Mouse (Mus musculus): ENCODE data around the gene 1190005I06Rik. TPM values are rescaled to one million over a fixed set of nuclear protein-coding genes. Genes with fewer than 3 reads are reported as not detected.
A peak's percentile ranks its signal among the peaks of the same experiment; 100 is the strongest.

Gene 1190005I06Rik
- polyA plus RNA-seq, 2 experiments from 2014 or later: not detected

DNA sequence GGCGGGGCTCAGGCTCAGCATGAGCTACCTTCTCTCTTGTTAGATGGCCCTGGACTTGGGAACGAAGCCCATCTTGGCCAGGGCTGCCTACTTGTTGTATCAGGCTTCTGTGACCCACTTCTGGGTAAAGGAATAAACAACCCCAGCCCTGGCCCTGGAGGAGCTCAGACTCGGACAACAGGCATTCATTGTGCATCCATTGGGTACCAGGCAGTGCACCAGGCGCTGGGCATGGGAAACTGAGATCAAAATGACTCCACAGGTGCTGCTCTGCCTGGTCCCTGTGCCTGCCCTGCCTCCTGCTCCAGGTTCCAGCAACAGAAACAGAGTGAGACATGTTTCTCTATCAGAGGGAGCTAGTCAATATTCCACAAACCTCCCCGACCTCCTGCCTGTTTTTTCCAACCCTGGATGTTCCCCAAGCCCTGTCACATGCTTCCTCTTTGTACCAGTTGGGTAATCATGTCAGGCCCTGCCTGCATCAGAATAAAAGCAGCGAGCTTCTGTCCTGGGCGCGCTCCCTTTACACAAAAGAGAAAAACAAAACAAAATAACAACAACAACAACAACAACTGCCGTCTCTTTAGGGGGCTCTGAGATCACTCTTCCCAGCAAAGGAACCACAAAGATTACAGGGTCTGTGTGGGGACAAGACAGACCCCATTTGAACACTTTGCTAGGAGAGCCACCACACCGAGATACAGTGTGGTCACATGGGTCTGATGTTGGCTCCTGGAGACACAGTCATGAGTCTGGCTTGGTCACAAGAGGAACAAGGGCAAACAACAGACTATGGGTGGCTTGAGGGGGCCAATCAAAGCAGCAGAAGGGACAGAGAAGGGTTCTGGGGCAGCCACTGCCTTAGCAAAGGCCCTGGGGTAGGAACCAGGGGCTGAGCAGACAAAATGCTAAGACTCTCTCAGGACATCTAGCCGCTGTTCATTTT is 27.9 kb downstream of the 1190005I06Rik start:
- no peak for ATAC-seq

DNA sequence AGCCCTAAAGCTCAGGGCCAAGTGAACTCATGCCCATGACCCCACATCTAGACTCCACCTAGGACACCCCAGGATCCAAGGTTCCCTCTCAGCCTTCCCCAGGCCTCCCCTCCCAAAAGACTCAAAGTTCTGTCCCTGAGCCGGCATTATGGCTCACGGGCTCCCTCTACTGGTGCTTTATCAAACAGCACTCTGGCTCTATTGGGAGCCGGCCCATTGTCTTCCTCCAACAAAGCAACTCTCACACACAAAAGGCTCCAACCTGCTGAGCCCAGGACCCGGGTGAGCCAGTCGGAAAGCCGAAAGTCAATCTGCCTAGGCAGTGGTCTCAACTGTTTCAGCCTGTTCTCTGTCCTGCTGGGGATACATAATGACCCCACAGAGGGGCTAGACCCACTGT is 29.3 kb downstream of the 1190005I06Rik start:
- ATAC-seq: peak; percentile 52

DNA sequence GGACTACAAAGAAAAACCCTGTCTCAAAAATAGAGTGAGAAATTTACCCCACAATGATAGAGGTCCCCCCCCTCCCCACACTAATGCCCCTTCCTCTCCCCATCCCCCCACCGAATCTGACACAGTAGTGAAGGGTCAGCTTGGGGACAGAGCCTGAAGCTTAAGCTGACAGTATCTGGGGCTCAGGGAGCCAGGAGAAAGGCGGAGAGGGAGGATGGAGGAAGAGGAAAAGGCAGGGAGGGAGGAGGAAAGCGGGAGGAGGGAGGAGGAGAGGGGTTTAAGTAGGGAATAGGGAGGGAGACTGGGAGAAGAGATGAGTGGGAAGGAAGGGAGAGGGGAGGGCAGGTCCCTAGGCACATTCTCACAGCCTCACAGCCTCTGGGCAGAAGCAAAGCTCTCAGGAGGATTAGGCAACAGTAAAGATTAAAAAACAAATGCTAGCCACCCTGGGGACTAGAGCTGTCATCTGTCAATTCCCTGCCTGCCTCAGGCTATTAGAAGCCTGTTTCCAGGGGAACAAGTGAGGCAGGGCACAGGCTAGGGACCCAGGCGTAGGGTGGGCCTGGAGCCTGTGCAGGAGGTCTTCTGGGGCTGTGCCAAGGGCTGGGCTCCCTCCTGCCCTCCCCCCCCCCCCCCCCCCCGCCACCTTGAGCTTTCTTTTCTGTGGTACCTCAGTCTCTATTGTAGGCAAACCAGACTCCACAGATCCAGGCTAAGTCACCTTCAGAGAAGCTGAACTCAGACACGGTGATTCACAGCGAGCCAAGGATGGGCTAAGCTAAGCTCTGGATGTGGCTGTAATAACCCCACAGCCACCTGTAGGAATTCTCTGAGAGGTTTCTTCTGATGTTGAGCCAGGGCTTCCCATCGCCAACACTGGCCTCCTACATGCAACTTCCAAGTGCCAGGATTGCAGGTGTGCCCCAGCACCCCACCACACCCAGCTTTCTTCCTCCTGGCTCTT is 30.5 kb downstream of the 1190005I06Rik start:
- no peak for ATAC-seq

DNA sequence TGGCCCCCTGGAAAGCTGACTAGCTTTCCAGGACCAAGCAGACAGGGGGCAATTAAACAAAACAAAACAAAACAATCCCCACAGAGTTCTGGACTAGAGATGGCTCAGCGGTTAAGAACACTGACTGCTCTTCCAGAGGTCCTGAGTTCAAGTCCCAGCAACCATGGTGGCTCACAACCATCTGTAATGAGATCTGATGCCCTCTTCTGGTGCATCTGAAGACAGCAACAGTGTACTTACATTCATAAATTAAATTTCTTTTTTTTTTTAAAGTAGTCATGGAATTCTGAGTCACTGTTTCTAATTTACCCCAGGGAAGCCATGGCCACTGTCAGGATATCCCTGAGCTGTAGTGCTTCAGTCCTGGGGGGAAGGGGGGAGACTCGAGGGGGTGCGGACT is 32.9 kb downstream of the 1190005I06Rik start:
- ATAC-seq: no peak

DNA sequence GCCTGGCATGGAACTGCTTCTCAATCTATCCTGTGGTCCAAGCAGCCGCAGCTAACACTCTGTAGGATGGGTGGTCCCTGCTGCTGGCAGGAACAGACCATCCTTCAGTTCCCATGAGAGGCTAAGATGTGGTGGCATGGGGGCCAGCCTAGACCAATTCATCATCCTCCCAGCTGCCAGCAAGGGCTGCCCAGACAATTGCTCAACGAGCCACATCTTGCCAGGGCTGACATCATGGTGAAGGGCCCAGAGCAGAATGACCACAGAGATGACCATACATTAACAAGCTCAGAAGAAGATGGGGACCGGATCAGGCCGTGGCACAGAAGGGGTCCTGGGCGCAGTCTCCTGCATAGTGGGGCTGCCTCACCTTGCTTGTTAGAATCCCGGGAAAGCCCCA is 36.6 kb downstream of the 1190005I06Rik start:
- no peak for ATAC-seq

DNA sequence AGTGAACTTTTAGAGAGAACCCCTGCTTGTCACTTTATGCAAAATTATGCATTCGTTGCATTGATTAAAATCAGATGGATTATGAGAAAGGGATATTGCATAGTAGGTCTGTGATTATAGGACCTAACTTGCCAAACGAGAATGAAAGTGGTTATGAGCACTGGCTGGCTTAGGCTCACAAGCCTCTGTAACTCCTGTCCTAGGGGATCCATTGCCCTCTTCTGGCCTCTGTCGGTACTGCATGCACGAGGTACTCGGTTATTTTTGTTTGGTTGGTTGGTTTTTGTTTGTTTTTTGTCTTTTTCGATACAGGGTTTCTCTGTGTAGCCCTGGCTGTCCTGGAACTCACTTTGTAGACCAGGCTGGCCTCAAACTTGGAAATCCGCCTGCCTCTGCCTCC is 39.5 kb downstream of the 1190005I06Rik start:
- peak; percentile 77 for ATAC-seq

DNA sequence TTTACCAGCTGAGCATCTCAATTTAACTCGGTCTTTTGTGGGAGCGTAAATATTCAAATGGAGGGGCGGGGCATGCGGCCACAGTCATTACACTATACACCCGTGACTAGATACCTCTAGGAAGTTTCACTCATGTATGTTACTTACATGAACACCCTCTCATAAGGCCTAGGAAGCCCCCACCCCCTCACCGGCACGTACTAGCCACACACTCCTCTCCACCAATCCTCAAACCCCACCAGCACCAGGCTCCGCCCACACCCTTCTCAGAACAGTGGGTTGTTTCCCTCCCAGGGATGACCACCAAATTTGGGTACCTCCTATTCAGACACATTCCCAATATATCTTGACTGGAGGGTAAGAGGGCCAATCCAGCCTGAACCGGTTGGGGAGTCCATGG is 40.0 kb downstream of the 1190005I06Rik start:
- no peak for ATAC-seq

DNA sequence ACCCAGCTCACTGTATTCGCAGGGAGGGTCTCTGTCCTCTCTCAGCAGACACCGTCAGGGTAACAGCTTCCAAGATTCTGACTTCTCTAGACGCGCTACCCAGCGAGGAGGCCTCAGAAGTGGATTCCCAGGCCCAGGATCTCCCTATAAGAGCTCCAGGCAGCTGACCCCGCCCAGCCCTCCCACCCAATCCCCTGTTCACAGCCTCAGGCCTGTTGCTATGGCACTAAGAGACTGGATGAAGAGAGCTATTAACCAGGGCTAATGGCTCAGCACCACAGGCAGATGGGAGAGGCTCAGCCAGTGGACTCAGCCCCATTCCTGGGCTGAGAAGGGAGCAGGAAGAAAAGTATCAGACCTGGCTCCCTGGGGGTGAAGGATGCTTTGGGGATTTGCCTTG is 44.8 kb downstream of the 1190005I06Rik start:
- no peak for ATAC-seq

DNA sequence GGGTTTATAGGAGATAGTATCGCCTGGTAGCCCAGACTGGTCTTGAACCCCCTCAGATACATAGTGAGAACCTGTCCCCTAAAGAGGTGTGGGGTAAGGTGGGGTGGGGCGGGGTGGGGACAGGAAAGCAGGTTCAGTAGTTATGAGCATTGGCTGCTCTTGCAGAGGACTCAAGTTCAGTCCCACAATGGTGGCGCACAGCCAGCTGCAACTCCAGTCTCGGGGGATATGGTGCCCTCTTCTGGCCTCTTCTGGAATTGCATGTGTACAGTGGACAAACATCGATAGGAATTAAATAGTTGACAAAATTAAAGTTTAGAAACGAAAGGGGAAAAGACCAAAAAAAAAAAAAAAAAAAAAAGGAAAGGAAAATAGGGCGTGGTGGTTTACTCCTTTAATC is 47.9 kb downstream of the 1190005I06Rik start:
- no peak for ATAC-seq

DNA sequence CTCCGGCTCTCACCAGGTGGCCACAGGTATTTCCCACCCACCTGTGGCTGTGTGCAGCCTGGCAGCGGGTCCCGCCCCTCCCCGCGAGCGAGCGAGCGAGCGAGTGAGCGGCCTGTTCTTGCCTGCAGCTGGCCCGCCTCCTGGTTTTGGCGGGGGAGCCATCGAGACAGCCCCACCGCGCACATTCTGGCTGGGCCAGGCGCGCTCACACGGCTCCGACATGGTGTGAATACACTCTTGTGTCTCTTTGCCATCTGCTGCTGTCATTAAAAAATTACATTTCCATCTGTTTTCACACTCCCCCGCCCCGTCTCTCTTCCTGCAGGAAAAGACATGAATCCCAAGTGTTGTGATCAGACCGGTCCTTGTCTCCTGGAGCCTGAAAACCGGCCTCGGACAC is 48.9 kb downstream of the 1190005I06Rik start:
- no peak for ATAC-seq

DNA sequence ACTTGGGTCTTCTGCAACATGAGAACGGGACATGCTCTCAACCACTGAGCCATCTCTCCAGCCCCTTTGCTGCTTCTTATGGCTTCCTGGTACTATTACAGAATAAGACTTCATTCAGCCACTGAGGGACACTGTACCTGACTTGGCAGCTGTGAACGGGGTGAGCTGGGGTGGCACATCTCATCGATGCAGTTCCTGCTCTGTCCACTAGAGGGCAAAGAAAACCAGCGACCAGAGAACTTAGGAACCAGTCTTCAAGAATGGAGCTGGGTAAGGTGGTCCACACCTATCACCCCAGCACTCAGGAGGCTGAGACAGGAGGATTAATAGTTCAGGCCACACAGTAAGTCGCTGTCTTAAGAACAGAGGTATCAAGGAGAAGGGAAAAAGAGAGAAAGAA is 51.5 kb downstream of the 1190005I06Rik start:
- peak; percentile 61 for ATAC-seq

DNA sequence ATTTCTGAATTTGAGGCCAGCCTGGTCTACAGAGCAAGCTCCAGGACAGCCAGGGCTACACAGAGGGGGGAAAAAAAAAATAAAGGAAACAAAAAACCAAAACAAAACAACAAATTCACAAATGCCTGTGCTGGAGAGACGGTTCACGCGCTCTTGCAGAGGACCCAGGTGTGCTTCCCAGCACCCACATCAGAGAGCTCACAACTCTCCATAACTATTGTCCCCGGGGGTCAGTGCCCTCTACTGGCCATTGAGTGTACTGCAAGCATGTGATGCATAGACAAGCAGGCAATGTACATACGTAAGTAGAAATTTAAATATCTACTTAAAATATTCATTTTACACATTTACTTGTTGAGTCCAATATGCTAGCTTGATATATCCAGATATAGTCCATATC is 52.9 kb downstream of the 1190005I06Rik start:
- ATAC-seq: no peak

DNA sequence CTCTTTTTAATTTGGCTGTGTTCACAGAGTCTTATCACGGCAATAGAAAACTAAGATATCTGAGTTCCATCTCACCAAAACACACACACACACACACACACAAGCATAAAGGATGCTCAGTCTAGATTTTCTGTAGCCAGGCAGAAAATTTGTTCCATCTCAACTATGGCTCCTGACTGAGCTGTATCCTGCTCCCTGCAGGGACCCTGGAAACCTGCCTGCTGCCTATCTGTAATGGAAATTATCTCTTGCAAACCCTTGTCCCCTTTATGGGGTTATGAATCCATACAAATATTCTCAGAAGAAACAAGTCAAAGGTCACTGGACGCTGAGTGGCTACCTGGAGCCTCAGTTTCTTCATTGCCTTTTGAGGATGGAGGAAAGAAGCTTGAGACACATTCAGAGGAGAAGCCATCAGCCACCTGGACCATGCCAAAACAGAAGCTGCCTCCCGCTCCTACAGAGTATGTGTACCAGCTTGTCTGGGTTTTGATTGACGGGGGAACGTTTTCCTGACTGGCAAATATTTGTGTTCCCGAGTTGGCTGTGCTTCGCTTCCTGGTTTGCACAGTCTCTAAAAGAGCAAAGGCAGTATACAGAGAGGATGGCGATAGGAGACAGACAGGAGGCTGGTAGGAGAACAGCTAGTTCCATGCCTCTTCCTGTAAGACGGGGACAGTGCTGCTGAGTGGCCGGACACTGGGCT is 55.7 kb downstream of the 1190005I06Rik start:
- no peak for ATAC-seq

DNA sequence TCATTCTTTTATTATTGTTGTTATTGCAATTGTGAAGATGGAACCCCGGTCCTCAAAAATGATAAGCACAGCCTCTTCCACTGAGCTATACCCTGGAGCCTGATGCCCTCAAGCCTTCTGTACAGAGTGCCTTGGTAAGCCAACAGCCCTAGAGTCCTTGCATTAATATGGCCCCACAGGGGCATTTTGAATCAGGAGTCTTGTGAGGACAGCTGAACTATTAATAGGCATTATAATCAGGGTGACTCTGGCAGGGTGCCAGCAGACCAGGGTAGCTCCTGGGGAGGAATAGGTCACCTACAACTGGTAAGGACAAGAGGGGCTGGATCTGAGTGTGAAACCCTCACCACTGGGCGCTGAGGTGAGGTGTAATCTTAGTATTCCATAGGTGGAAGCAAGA is 57.5 kb downstream of the 1190005I06Rik start:
- ATAC-seq: no peak

DNA sequence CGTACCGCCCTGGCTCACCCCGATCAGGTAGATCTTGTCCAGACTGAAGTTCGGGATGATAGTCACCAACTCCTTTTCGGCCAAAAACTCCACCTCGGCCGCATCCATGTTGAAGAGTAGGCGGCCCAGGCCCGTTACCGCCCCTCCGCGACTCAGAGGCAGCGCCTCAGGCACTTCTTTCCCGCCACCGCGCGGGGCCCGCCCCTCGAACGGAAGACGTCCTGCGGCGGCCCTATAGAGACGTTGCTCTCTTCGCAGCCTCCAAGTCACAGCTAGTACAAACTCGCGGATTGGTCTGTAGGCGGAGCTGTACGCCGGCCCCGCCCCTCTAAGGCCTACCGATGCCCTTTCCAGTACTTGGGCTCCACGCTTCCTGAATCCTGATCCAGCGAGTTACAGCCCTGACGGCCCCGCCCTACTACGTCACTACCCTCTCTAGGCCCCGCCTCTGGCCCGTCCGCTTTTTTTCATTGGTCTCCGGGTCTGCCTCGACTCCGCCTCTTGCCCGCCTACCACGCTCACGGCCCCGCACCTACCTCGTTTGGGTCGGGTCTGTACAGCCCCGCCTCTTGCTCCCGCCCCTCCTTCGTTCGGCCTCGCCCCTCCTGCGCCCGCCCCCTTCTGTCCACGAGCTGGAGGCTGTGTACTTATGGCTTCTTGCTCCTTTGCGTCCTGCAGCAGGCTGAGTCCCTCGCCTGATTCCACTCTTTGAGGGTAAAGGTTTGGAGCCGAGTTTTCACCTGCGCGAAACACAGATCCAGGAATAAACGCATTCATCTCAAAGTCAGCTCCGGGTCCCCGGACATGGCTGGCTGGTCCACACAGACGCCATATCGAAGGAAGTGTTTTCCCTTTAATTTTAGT is 58.3 kb downstream of the 1190005I06Rik start, which contains the start of gene Gins2:
Gene Gins2, minus strand, starts transcription at position 397 of the 864 bp plus-strand sequence.
- peak; percentile 96 for ATAC-seq

DNA sequence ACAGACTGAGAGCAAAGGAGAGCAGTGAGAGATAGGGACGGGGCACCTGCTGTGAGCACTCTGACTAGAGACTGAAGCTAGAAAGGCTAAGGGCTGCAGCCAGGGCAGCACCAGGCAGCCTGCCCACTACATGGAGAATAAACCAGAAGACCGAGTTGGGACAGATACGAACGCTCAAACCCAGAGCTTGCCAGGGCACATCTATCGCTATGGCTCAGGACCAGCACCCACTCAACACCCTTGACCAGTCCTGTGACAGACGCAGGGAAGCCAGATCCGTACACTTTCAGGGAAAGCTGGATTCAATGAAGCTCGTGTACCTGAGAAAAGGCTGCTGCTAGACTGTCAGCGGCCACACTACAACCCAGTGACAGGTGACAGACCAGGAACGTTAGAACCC is 61.9 kb downstream of the 1190005I06Rik start:
- no peak for ATAC-seq

DNA sequence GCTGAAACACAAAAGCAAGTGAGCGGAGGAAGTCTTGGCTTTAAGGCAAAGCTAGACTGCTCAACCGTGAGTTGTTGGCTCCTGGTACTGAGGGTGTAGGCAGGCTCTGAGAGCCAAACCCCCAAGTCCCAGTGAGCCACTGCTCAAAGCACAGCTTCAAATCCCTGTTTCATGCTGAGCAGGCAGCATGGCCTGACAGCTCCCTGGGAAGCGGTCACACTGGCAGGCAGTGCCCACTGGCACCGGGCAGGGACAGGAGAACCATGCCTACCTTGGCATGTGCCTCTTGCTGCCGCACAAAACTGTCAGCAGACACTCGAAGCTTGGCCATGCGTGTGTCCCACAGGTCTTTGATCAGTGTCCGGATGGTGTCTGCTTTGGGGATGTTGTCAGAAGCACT is 65.6 kb downstream of the 1190005I06Rik start:
- ATAC-seq: no peak

DNA sequence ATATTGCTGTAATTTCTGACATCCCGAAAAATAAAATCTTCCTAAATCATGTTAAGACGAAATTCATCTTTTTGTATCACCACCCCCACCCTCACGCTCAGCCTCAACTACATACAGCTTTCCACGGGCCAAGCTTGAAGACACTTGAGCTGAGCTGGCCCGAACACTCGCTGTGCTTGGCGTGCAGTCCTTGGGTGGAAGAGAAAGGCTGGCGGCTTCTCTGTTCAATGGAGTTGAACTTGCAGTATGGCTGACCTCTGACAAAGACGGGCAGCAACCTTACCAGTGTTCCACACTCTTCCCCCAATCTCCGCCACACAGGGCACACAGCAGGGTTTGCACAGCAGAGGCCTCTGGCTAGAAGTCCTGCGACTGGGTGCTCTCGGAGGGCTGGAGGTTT is 66.1 kb downstream of the 1190005I06Rik start:
- no peak for ATAC-seq

DNA sequence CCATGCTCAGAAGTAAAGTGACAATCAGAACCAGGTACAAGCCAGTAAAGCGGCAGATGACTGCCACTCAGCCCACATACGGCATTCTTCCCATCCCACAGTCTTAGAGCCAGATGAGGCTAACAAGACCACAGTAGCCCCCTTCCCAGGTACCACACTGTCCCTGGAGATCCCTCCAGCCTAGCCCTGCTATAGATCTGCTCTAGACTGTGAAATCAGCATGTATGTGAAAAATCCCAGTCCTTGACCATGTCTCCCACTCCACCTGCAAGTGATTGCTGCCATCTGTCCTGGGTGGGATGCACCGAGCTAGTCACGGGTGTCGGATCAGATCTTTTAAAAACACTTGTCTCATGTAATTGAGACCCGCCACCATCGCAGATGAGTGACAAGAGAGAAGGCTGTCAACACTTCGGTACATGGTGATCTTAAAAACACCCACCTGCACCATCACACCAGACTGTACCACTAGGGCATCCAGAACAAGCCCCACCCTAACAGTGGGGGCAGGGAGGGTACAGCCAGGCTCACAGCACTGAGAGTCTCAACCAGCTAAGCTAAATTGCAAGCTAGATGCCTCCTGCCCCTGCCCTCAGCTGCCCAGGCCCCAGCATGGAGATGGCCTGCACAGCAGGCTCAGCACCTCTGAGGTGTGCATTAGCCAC is 67.0 kb downstream of the 1190005I06Rik start:
- ATAC-seq: no peak

DNA sequence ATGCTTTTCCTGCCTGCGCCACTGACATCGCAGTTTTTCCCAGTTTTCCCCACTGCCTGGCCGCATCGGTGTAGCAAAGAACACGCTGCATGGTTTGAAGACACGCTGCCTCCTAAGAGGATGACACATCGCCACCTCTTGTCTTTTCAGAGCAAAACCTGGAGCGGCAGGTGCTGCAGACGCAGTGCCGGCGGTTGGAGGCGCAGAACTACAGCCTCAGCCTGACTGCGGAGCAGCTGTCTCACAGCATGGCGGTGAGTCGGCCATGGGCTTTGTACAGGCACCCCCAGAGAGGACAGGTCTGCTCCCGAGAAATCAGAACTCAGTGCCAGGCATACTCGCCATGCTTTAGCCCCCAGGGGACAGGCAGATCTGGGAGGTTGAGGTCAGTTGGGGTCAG is 69.6 kb downstream of the 1190005I06Rik start:
- ATAC-seq: no peak

DNA sequence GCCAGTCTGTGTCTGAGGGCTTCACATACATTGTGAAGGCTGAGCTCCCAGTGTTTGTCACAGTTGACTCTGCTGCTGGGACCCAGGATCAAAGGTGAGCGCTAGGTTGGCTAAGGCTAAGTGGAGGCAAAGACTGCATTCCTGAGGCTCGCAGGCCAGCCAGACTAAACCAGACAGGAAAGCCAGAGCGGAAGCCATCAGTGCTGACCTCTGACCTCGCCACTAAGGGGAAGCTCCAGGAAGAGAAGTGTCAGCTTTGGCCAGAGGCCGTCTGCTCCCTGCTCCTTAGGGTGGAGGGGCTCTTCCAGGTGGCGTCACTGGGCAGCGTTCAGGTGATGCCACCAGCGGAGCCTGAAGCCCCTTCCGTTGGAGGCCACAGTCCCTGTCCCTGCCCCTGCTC is 71.6 kb downstream of the 1190005I06Rik start:
- ATAC-seq: no peak

Data from activated CD4-positive, CD25-positive, alpha-beta regulatory T cell, adult 4 months (primary cell).